Mouse (Mus musculus): ENCODE results near the gene Esrrg.

- TF ChIP-seq CTCF (IDR thresholded peaks at IDR 0.05; ENCODE audit: control insufficient read depth, insufficient read depth, insufficient read length) (no peak), MYOG (IDR thresholded peaks at IDR 0.05; ENCODE audit: control insufficient read depth, extremely low read depth, insufficient read length) (no peak), MYOD1 (IDR thresholded peaks at IDR 0.05; ENCODE audit: control insufficient read depth, insufficient read length, low read depth) (no peak), MAX (IDR thresholded peaks at IDR 0.05) (no peak), USF1 (IDR thresholded peaks at IDR 0.05; ENCODE audit: low read depth) (no peak), CEBPB (IDR thresholded peaks at IDR 0.05; ENCODE audit: low read depth) (no peak), FOSL1 (IDR thresholded peaks at IDR 0.05; ENCODE audit: insufficient read depth, low read length, poor library complexity, severe bottlenecking) (no peak)
Measured at GRCm38 (mm10) chr1:187609021-187609852, 646 bp downstream of the Esrrg start.

Measured in C2C12 (cell line).